Mouse (Mus musculus) ES-E14 (cell line): ENCODE measurements around the gene Mdm1. TPM values are rescaled to one million over a fixed set of nuclear protein-coding genes. Genes with fewer than 3 reads are reported as not detected.

Source experiments
- DNase-seq: peaks from one replicate; pipeline ENCODE4 v3.0.0-alpha.2; 2013; ENCODE audit warnings: low read depth, low spot score
- H3K27ac ChIP-seq: 2 replicates; pipeline ENCODE4 v1.5.1; 2012; ENCODE audit warnings: low read depth, mild to moderate bottlenecking, low read length, moderate library complexity, mixed read lengths; ENCODE audit not compliant: poor library complexity, insufficient read depth, severe bottlenecking
- H3K36me3 ChIP-seq: 2 replicates; pipeline ENCODE4 v1.6.1; 2012; ENCODE audit warnings: mild to moderate bottlenecking, low read length, moderate library complexity, mixed read lengths; ENCODE audit not compliant: control insufficient read depth, poor library complexity, insufficient read depth, severe bottlenecking
- H3K4me1 ChIP-seq, 2 experiments: fragments of 150-350 bp in 1 of 2; sonication (generic) in 1 of 2; 2 replicates each; pipeline ENCODE4 v1.6.1; 2012; ENCODE audit warnings: low read length in 2 of 2, mild to moderate bottlenecking in 1 of 2, mixed read lengths in 1 of 2; ENCODE audit not compliant: control insufficient read depth in 2 of 2, insufficient read depth in 2 of 2, poor library complexity in 1 of 2
- H3K4me3 ChIP-seq, 2 experiments: fragments of 150-350 bp in 1 of 2; sonication (generic) in 1 of 2; 2 replicates each; pipeline ENCODE4 v1.5.1; 2012; ENCODE audit warnings: low read length in 2 of 2, low read depth in 1 of 2, mild to moderate bottlenecking in 1 of 2, mixed read lengths in 1 of 2; ENCODE audit not compliant: insufficient read depth in 1 of 2, poor library complexity in 1 of 2, severe bottlenecking in 1 of 2
- H3K9ac ChIP-seq: 2 replicates; pipeline ENCODE4 v1.6.1; 2012; ENCODE audit warnings: low read depth, mild to moderate bottlenecking, low read length, mixed read lengths; ENCODE audit not compliant: poor library complexity, insufficient read depth, severe bottlenecking
- H3K9me3 ChIP-seq: fragments of 150-350 bp; sonication (generic); 2 replicates; pipeline ENCODE4 v1.6.1; 2012; ENCODE audit warnings: low read depth, mild to moderate bottlenecking, low read length; ENCODE audit not compliant: control insufficient read depth, insufficient read depth
- CHD2 ChIP-seq: IDR thresholded peaks from 2 replicates; pipeline ENCODE4 v1.6.1; 2014; ENCODE audit warnings: mild to moderate bottlenecking, low read depth, low read length, inconsistent platforms
- HCFC1 ChIP-seq: IDR thresholded peaks from 2 replicates; pipeline ENCODE4 v1.6.1; 2012; ENCODE audit warnings: low read length, inconsistent platforms, borderline replicate concordance; ENCODE audit not compliant: insufficient read depth
- MAFK ChIP-seq: IDR thresholded peaks from 2 replicates; pipeline ENCODE4 v1.6.1; 2014; ENCODE audit warnings: mild to moderate bottlenecking, low read depth, low read length, inconsistent platforms; ENCODE audit not compliant: insufficient read depth
- ZC3H11A ChIP-seq: IDR thresholded peaks from 2 replicates; pipeline ENCODE4 v1.6.1; 2012; ENCODE audit warnings: low read depth, mild to moderate bottlenecking, inconsistent platforms, low read length, borderline replicate concordance
- ZNF384 ChIP-seq: IDR thresholded peaks from 2 replicates; pipeline ENCODE4 v1.6.1; 2012; ENCODE audit warnings: low read depth, low read length, inconsistent platforms
- in situ Hi-C, 2 experiments: fragments of 600-800 bp; cut with MboI; formaldehyde crosslinking; loops; one replicate each; pipeline ENCODE4 v1.15.1; 2025; ENCODE audit warnings: low sequenced_read_pairs in 2 of 2, inconsistent platforms in 1 of 2; ENCODE audit not compliant: unreplicated experiment in 2 of 2
- total RNA-seq: library from RNA; depleted of rRNA; stranded (reverse); fragments of 300-350 nt; gene quantifications from 2 replicates; pipeline ENCODE4 v1.2.3, GENCODE M21; 2012

Mdm1 gene
- total RNA-seq, 1 experiment, result 15.5 TPM

DNA sequence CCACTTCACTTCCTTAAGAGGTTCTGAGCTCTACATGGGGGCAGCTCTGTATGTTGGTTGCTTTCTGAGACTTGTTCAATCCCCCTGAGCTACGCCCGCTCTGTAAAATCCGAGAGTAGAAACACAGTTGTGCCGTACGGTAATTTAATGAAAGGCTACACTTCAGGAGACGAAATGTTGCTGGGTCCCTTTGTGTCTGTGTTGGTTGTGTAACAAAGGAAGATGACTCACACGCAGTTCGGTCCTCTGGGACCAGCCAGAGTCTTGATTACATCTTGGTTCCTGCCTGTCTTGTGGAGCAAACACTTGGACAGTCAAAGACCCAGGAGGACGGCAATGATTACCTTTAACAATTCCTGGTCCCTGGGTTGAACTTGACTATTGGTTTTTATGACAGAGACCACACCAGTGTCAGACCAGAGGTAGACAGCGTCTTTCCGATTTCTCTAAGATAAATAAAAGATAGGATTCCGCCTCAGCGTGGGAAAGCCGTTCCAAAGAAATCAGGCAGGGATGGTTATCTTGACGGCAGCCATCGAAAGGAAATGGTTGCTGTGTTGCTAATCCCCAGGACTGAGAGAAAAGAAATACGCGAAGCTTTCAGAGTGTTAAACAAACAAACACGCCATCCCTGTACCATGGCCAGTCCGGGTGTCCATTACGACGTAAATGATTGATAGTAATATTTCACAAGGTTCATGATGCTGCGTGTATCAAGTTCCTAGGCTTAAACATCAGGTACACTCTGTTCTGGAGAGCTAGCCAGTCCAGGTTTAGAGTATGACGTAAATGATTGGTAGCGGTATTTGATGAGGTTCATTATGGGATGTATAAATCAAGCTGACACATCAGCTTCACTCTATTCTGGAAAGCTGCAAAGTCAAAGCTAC lies 20.3 kb upstream of the Mdm1 start:
- Histone ChIP-seq H3K4me3 (no peak overlapping the region), H3K36me3 (no peaks in the 10 kb centered on the region), H3K27ac (no peak overlapping the region), H3K9me3 (no peaks in the 10 kb centered on the region), H3K4me1 (peaks cover 5 to 6% of the 10 kb centered on the region in 2 experiments; a peak in 3 of 4 replicates), H3K9ac (no peak overlapping the region)
- no peak for TF ChIP-seq ZC3H11A
- in situ Hi-C loops, result no loop called here
- no peak for DNase-seq

DNA sequence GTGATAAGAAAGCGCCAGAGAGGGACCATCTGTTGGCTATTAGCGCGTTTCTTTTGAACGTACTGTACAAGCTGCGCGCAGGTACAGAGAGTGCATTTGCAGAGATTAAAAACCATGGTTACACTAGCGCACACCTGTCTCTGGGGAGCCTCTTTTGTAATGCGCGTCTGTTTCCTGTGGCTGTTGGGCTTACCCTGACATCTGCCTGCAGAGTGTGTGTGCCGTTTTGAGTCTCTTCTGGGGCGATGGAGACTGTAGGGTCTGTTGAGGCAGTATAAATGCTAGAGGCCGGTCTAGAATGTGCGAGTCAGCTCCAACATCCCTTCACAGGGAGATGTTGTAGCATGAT lies 19.7 kb upstream of the Mdm1 start:
- TF ChIP-seq MAFK (no peak), ZC3H11A (no peak), ZNF384 (no peak), HCFC1 (no peak), CHD2 (no peak)
- in situ Hi-C loops, result no loop called here
- peaks cover 5 to 6% of the 10 kb centered on the region in 2 experiments; a peak in 3 of 4 replicates for H3K4me1 ChIP-seq

DNA sequence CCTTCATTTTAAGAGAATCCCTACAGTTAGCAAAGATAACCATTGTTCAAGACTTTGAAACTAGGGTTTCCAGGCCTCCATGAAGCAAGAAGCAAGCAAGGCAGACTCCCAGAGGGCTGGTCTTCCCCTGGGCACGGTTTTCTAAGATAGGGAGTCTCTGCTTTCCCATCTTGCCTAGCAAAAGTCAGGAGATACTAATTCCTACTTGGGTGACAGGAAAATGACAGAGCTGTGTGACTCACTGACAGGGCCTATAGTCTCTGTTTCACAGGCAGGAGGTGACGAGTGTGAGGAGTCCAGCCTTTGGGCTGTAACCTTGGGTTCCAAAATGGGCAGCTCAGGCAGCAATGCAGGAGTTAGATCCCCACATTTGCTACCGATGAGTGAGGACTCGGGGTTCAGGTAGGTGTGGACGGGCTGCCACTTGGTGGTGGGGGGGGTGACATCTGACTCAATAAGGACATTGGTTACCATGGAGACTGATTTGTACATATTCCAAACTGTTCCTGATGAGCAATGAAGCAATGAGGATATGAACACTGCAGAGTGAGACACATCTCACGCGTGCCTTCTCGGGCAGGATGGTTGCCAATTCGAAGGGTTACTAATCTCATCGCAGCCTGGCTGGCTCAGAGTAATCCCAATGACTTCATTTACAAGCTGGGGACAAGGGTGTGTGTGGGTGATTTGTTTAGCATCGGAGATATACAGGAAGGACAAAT lies 19.0 kb upstream of the Mdm1 start:
- Histone ChIP-seq H3K27ac (no peak overlapping the region), H3K9me3 (no peaks in the 10 kb centered on the region), H3K4me3 (no peak overlapping the region), H3K4me1 (peaks cover 5 to 6% of the 10 kb centered on the region in 2 experiments; a peak in 3 of 4 replicates), H3K9ac (no peak overlapping the region), H3K36me3 (no peaks in the 10 kb centered on the region)
- DNase-seq, result no peak
- in situ Hi-C loops, result no loop called here
- no peak for TF ChIP-seq HCFC1
- TF ChIP-seq ZC3H11A, result no peak
- TF ChIP-seq ZNF384, result no peak
- TF ChIP-seq MAFK, result no peak
- no peak for TF ChIP-seq CHD2

More for the DNA sequence above, 19.7 kb upstream of the Mdm1 start:
- H3K36me3 ChIP-seq, result no peaks in the 10 kb centered on the region
- H3K9ac ChIP-seq, result no peak overlapping the region
- H3K27ac ChIP-seq, result no peak overlapping the region
- no peaks in the 10 kb centered on the region for H3K9me3 ChIP-seq
- H3K4me3 ChIP-seq, result no peak overlapping the region
- no peak for DNase-seq

DNA sequence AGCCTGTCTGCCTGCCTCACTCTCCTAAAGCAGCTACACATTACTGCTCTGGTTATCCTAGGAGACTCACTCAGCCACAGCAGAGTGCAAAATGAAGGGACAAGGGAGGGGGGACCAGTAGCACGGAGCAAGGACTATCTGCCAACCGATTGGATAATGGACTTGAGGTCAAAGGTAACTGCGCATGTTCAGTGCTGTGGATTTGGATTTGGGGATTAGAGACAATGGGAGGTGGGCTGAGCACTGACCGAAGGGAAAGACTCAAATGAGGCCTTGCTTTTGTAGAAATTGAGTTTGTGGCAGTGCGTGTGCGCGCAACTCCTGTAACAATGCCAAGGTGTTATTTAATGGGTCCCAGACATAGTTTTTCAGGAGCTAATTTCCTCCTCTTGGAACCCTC lies 16.4 kb upstream of the Mdm1 start:
- no peaks in the 10 kb centered on the region for H3K9me3 ChIP-seq
- H3K9ac ChIP-seq, result no peak overlapping the region
- in situ Hi-C loops, result no loop called here
- H3K36me3 ChIP-seq, result no peaks in the 10 kb centered on the region
- TF ChIP-seq MAFK, result no peak
- peak overlapping the region in 1 of 2 experiments; percentile 11; a peak in 1 of 4 replicates for H3K4me3 ChIP-seq
- H3K27ac ChIP-seq, result no peak overlapping the region
- DNase-seq, result no peak
- H3K4me1 ChIP-seq, result peaks cover 8 to 12% of the 10 kb centered on the region in 2 experiments; a peak in 3 of 4 replicates
